Mouse (Mus musculus) stomach, adult 2 months (tissue): ENCODE measurements around the gene Cyb5r3. TPM values are rescaled to one million over a fixed set of nuclear protein-coding genes. Genes with fewer than 3 reads are reported as not detected.

Experiments used
- polyA plus RNA-seq: library from polyadenylated mRNA; depleted of rRNA; stranded (reverse); fragments of >200 nt; gene quantifications from 2 replicates; pipeline ENCODE4 v1.2.3, GENCODE M21; 2012; rRNA removed

The Cyb5r3 gene
- polyA plus RNA-seq: 130 and 148 TPM in 2 replicates

DNA sequence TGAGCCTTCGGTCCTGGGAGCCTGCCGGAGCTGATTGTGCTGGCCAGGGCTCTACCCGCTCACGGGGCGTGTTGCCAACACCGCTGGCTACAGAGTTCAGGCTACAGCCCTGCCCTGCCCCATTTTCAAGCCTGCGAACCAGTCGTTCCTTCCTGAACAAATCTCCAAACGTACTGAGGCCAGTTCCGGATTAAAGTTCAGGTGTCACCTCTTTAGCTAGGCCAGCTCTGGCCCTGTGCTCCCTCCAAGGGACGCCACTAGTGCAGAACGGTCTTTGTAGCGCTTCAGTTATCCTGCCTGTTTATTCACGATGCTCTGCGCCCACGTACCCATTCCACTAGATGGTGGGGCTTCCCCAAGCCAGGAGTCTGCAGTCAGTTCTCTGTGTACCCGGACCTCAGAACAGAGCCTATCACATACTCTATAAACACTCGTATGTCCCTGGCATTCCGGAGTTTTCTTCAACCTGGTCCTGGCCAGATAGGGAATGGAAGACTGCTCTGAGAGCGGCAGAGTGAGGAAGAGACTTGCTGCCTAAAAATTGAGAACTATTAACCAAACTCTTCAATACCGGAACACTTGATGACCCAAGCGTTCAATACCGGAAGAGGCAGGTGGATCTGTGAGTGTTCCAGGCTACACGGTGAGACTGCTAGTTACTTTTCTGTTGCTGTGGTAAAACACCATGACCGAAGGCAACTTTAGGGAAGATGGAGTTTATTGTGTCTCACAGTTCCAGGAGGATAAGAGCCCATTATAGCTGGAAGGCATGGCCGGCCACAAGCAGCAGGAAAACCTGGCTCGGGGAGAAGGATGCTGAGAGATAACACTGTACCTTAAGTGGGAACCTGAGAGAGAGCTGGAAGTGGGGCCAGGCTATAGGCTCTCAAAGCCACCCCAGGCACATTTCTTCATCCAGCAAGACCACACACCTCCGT lies at the start of gene Cyb5r3:
Gene Cyb5r3, minus strand, starts transcription at position 101 of the 938 bp plus-strand sequence.

DNA sequence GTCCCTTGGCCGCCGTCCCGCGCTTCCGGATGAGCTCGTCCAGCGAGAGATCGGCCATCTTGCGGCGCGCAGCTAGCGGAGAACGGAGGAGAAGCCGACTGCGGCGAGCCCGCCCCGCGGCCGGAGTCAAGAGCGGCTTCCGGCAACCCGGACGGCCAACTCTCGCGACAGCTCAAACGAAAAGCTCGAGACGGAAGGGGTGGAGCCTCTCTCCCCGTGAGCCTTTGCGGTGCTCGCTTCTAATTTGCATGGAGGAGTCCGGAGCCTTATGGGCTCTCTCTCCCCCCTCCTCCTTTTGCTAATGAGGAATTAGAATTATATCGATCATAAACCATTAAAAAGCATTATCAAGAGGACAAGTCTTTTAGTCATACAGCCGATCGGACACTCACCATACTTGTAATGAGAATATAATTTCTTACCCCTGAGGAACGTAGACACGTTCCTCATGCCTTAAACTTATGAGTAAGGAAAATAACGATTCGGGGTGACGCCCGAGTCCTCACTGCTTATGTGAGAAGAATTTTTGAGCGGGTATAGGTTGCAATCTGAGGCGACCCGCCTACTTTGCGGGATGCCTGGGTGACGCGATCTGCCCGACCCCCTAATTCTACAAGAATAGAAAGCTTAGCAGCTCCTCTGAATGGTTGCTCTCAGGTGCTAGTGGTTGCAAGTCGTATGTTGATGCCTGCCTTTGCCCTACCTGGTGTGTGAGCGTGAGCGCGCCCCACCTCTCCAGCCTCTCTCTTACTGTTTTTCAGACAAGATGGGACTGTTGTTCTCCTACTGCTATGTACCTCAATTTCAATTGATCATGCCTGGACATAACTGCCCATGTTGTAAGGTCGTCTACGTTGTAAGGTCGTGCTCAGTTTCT lies 23.0 kb downstream of the Cyb5r3 start, which contains the start of gene Poldip3:
Gene Poldip3, minus strand, starts transcription at position 189 of the 877 bp plus-strand sequence.

DNA sequence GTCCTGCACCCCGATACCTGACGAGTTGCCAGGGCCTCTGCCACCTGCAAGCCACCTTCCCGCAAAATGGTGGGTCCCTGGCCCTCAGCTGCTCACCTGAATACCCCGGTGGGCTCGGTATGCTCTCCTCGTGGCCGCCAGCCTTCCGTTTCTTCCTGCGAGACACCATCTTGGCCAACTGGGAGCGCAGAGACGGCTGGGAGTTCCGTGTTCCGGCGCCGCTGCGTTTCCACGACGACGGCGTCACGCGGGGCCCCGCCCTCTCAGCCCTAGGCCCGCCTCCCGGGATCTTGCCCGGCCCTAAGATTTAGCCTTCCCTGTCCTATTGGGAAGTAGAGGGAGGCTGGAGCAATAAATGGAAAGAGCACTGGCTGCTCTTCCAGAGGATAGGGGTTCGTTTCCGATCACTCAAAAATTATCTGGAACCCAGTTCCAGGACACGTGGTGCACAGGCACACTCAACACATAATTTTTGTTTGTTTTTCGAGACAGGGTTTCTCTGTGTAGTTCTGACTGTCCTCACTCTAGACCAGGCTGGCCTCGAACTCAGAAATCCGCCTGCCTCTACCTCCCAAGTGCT lies 49.7 kb downstream of the Cyb5r3 start, which contains the start of gene Rrp7a:
Gene Rrp7a, minus strand, starts transcription at position 236 of the 580 bp plus-strand sequence.

Other genes with a start within 250 kb of the Cyb5r3 start
- gene Tcf20, start 184.7 kb downstream of the Cyb5r3 start, polyA plus RNA-seq: 5.6 and 6.2 TPM in 2 replicates
- 1.5 and 1.6 TPM in 2 replicates for gene Nfam1, start 139.3 kb downstream of the Cyb5r3 start, polyA plus RNA-seq
- gene Serhl, start 83.1 kb downstream of the Cyb5r3 start, polyA plus RNA-seq: 35.8 and 38.2 TPM in 2 replicates
- gene Rrp7a, start 49.8 kb downstream of the Cyb5r3 start, polyA plus RNA-seq: 65.9 and 68.4 TPM in 2 replicates
- gene Poldip3, start 23.2 kb downstream of the Cyb5r3 start, polyA plus RNA-seq: 18.0 and 18.1 TPM in 2 replicates
- gene A4galt, start 79.2 kb upstream of the Cyb5r3 start, polyA plus RNA-seq: 20.1 and 26.5 TPM in 2 replicates
- 15.7 and 20.4 TPM in 2 replicates for gene Arfgap3, start 177.7 kb upstream of the Cyb5r3 start, polyA plus RNA-seq